Mouse (Mus musculus) kidney, postnatal 36 days (tissue): ENCODE measurements at regions not wholly inside any gene's neighbourhood (a gene's known extent, or its start where the extent isn't known, plus 50 kb on each side); places are given as distances from the start of the nearest gene placed in this dataset.
"Not testable (repeated sequence)": the region's sequence is repeated elsewhere in the genome, so short reads cannot be mapped to it uniquely, and the experiment has no call there.

ENCODE experiments used
- DNase-seq, 2 experiments: peaks; one replicate each; pipeline ENCODE4 v3.0.0; 2021 to 2022; ENCODE audit warnings: mixed read lengths in 2 of 2

GRCm38 (mm10) chr5:45382804-45383203 is 67.2 kb downstream of the Qdpr start:
- no peak for DNase-seq

- no peak for DNase-seq
These were observed 71.5 kb downstream of the Qdpr start for GRCm38 (mm10) chr5:45378486-45378885.

DNA sequence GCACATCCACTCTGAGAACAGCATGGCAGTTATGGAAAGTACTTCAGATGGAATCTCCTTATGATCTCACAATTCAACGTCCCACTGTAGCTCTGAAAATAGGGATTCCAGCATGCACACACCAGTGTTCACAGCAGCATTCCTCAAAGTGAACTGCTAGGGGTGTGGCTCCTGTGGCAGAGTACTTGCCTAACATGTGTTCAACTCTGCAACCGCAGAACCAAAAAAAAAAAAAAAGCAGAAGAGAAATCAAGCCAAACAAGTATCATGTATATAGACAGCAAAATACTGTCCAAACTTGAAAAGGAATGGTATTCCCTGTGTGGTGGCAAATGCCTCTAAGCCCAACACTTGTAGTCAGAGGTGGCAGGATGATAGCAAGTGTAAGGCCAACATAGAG is 77.0 kb downstream of the Qdpr start:
- DNase-seq: no peak

DNA sequence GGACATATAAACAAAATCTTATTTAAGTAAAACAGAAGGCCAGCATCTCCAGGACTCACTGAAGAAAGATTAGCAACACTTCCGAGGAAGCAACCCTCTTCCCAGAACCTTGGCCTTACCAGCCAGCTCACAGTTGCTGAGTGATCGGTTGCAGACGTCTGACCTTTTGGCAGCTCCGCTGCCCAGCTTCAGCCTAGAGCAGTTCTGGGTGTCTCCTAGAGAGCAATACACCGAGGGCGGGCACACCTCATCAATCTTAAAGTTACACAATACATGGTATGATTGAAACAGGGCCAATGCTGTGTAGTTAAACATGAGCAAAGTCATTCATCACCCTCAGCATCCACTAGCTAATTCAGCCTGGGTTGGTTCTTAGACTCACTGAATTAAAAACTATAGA is 81.6 kb downstream of the Qdpr start:
- no peak for DNase-seq

DNA sequence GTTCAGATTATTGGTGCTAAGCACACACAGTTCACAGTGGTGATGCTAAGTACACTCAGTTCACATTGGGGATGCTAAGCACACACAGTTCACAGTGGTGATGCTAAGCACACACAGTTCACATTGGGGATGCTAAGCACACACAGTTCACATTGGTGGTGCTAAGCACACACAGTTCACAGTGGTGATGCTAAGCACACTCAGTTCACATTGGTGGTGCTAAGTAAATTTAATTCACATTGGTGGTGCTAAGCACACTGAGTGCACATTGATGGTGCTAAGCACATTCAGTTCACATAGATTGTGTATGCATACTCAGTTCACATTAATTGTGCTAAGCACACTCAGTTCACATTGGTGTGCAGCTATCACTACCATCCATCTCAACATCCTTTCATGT is 89.8 kb downstream of the Qdpr start:
- DNase-seq: no peak

DNA sequence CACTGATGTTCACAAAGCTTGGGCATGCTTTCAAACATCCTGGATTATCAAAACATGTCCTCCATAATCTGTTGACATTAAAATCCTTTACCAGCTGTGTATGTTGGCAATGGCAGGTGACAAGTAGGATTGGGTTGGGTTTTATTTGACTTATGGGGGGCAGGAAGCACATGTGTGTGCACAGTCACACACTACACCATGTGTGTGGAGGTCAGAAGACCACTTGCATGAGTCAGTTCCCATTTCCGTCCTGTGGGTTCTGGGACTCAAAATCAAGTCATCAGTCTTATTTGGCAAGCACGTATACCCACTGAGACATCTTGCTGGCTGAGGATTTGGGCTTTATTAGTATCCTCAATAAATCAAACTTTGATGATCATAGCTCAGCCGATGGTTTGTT is 109.6 kb downstream of the Qdpr start:
- DNase-seq: no peak

DNA sequence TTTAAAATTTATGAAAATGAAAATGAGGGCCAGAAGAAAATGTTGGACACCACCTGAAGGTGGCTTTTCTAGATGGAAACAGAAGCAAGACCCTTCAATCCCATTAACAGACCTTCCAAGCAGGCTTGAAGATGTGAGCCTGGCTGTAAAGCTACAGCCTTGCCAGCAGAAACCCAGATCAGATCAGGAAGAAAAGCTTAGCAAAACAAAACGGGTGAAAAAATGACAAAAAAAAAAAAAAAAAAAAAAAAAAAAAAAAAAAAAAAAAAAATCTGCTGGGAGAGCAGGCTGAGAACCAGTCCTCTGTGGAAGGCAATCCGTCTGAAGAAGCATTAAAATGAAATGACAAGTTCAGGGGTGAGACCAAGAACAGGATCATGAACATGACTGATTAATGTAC is 113.2 kb downstream of the Qdpr start:
- no peak for DNase-seq

- not testable (repeated sequence) for DNase-seq
These were observed 125.6 kb downstream of the Qdpr start for GRCm38 (mm10) chr5:45324468-45324867.

DNA sequence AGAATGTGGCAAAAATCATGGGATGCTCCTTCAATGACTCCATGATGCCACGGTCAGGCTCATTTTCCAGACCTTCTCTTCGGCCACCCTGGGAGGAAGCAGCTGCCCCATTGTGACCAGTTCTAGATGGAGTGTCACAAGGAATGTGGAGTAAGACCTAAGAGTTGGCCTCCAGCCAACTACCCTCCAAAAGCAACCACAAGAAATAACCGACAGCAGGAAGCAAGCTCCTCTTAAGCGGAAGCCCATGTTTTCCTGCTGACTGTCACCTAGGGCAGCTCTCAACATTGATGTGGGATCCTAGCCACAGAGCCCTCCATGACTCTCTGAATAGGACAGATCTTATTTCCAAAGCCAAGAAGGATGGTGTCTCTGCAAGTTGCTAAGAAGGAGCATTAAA is 126.5 kb downstream of the Qdpr start:
- peak; percentile 58 to 73 for DNase-seq

GRCm38 (mm10) chr5:45318026-45318425 is 132.0 kb downstream of the Qdpr start:
- no peak for DNase-seq

GRCm38 (mm10) chr5:45301120-45301519 is 148.9 kb downstream of the Qdpr start:
- peak; percentile 13 to 18 for DNase-seq

DNA sequence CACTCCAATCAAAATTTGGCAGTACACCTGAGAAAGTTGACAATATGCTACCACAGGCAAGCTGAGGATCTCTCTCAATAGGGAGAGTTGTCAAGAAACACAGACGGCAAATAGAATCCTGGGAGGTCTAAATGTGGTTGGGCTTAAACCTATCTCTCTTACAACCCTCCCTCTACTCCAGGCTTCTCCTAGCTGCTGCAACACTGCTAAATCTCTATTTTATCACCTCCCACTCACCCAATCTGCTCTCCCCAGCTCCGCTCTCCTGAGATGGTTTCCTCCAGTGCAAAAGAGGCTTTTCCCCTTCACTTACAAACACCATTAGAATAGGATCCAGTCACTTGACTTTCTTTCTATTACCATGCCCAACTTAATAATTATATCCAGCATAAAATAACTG is 151.2 kb downstream of the Qdpr start:
- no peak for DNase-seq

DNA sequence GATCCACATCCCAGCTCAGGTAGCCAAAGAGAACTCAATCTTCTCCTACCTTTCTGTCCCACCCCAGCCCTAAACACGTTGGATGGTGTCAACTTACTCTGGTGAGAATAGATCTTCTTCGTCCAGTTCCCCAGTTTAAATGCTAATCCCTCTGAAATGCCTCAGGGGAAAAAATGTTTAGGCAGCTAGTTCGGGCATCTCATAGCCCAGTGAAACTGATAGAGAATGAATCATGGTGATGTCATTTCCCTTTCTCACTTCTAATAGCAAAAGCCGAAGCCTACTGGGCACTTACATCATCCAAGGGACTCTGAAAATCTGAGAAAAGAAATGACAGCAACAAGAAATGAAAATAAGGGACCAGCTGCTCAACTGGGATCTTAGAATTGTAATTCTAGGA is 154.9 kb downstream of the Qdpr start:
- DNase-seq: no peak

GRCm38 (mm10) chr5:45292833-45293546 is 157.0 kb downstream of the Qdpr start:
- peak in 1 of 2 experiments; percentile 49 for DNase-seq

DNA sequence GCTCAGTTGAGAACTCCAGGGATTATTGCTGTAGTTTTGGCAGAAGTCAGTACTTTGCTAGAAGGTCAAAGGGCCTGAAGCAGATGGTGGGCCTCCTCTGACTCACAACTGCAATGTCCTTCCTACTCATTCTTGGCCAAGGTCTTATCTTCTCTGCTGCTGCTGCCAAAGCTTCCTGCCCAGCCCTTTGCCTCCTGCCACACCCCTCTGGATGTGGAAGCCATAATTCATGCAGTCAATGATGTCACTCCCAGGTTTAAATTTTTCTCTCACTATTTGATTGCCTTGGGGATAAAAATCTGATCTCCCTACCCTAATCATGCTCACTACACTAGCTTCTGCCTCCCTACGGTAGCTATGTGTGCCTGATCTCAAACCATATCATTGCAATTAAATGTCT is 157.7 kb downstream of the Qdpr start:
- peak; percentile 70 to 83 for DNase-seq

DNA sequence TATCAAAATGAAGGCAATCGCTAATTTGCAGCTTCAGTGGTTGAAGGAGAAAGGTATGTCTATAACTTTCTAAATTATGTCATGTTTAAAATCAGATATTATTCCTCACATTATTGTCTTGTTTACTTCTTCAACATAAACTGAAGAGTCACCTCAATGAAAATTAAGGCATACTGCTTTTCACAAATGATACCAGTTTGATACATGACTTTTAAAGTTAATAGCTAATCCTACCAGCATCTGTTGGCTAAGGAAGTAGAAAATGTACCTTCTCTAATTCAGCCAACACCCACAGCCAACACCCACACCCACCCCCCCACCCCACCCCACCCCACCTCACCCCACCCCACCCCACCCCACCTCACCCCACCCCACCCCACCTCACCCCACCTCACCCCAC is 158.3 kb downstream of the Qdpr start:
- no peak for DNase-seq

- DNase-seq: no peak
These were observed 158.8 kb downstream of the Qdpr start for GRCm38 (mm10) chr5:45291276-45291675.

DNA sequence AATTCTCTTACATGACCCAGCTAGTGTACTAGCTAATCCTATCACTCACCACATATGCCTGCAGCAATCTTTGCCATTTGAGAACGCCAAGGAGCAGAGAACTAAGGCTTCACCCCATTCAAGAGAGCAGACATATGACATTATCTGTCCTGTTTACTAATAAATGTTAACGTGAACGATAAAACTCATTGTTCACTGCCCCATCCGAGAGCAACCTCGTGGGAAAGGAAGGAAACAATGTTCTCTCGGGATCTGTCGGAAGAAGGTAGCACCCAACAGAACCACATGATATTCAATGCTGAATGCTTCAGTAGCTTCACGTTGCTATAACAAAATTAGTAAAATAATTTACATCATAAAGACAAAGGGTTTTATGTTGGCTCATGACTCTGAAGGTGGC is 163.6 kb downstream of the Qdpr start:
- DNase-seq: no peak

GRCm38 (mm10) chr5:45284680-45285079 is 165.4 kb downstream of the Qdpr start:
- peak in 1 of 2 experiments; percentile 42 for DNase-seq

DNA sequence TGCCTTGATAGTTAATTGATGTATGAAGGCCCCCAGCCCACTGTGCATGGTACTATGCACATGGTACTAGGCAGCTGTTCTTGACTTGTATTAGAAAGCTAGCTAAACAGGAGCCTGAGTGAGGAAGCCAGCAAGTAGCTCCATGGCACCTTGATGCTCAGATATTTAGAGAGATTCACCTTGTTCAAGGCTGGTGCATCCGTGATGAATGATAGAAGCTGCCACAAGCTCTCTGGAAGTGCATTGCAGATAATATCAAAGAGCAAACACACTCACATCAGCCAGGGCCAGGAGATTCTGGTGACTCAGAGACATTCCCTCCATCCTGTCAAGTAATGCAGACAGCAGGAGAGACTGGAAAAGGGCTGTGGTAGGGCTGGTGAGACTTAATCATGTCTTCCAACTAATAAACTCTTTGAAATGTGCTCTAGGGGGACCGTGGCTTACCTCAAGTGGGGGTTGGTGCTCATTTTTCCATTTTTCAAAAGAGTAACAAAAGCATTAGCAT is 166.1 kb downstream of the Qdpr start:
- no peak for DNase-seq

DNA sequence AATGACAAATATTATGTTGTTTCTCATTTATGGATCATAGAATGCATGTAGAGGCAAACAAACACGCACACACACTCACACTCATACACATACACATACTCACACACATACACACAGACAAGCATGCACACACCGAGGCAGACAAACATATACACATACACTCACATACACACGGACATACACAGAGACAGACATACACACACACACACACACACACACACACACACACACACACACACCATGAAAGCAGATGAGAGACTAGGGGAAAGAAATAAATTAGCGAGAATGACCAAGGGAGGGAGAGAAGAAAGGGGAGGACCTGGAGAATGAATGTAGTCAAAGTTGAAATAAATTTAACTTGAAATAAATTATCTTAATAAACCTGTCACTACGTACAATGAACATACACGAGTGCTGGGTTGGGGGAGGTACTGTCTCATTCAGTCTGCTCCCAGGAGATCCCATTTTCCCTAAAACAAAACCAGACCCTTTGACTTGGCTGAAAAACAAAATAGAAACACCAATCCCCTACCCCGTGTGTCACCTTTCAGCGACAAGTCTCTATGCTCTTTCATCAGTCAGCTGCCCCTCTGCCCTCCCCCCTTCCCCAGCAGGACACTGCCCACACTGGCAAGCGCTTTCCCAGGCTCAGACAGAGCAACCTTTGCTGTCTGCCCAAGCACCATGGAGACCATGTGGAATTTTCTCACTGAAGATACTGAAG is 167.7 kb downstream of the Qdpr start:
- no peak for DNase-seq

GRCm38 (mm10) chr5:45278571-45278970 is 171.5 kb downstream of the Qdpr start:
- peak; percentile 86 to 91 for DNase-seq

- DNase-seq: peak in 1 of 2 experiments; percentile 28
These were observed 172.0 kb downstream of the Qdpr start for GRCm38 (mm10) chr5:45278005-45278432.

- no peak for DNase-seq
These were observed 179.4 kb downstream of the Qdpr start for GRCm38 (mm10) chr5:45270679-45271078.
